Mouse (Mus musculus) testis, adult 2 months (tissue): ENCODE measurements around the gene Nudt19. TPM values are rescaled to one million over a fixed set of nuclear protein-coding genes. Genes with fewer than 3 reads are reported as not detected.
"Not testable (repeated sequence)": the region's sequence is repeated elsewhere in the genome, so short reads cannot be mapped to it uniquely, and the experiment has no call there.

ENCODE experiments used
- H3K27ac ChIP-seq: fragments of 200-500 bp; 2 replicates; pipeline ENCODE4 v1.5.1; 2012; ENCODE audit warnings: low read depth, low read length; ENCODE audit not compliant: control insufficient read depth, insufficient read depth
- H3K27me3 ChIP-seq: fragments of 200-500 bp; 2 replicates; pipeline ENCODE4 v1.6.1; 2012; ENCODE audit warnings: mild to moderate bottlenecking, low read length, moderate library complexity; ENCODE audit not compliant: control insufficient read depth, insufficient read depth
- H3K36me3 ChIP-seq: fragments of 200-500 bp; 2 replicates; pipeline ENCODE4 v1.6.1; 2012; ENCODE audit warnings: mild to moderate bottlenecking, low read length; ENCODE audit not compliant: control insufficient read depth, insufficient read depth
- H3K4me1 ChIP-seq: fragments of 200-500 bp; 2 replicates; pipeline ENCODE4 v1.6.1; 2012; ENCODE audit warnings: low read length; ENCODE audit not compliant: control insufficient read depth, insufficient read depth
- H3K4me3 ChIP-seq: fragments of 200-500 bp; 2 replicates; pipeline ENCODE4 v1.5.1; 2012; ENCODE audit warnings: low read depth, mild to moderate bottlenecking, low read length, moderate library complexity, mixed read lengths; ENCODE audit not compliant: control insufficient read depth
- CTCF ChIP-seq: fragments of 200-500 bp; IDR thresholded peaks from 2 replicates; pipeline ENCODE4 v1.5.1; 2012; ENCODE audit warnings: low read depth, mild to moderate bottlenecking, inconsistent platforms, low read length, moderate library complexity; ENCODE audit not compliant: control insufficient read depth, insufficient read depth, insufficient replicate concordance
- POLR2A ChIP-seq: fragments of 200-500 bp; IDR thresholded peaks from 2 replicates; pipeline ENCODE4 v1.6.1; 2012; ENCODE audit warnings: low read depth, mild to moderate bottlenecking, inconsistent platforms, low read length, moderate library complexity; ENCODE audit not compliant: control insufficient read depth
- polyA plus RNA-seq: library from polyadenylated mRNA; depleted of rRNA; stranded (reverse); fragments of >200 nt; gene quantifications from 2 replicates; pipeline ENCODE4 v1.2.3, GENCODE M21; 2012

Gene Nudt19
- polyA plus RNA-seq, 1 experiment = 5.7 TPM

GRCm38 (mm10) chr7:35554605-35555175 lies 1.4 kb downstream of the Nudt19 start:
- TF ChIP-seq CTCF = no peak
- TF ChIP-seq POLR2A = no peak
- Histone ChIP-seq H3K4me1 (peaks cover 11% of the 10 kb centered on the region), H3K4me3 (peak overlapping the region; percentile 95), H3K27me3 (no peaks in the 10 kb centered on the region), H3K27ac (peak overlapping the region; percentile 93), H3K36me3 (no peaks in the 10 kb centered on the region)

- Histone ChIP-seq H3K4me1 (peaks cover 11% of the 10 kb centered on the region), H3K27ac (0 out of 2 replicates have a peak overlapping the region, but pooled peaks have one; percentile 1), H3K4me3 (no peak overlapping the region), H3K27me3 (no peaks in the 10 kb centered on the region), H3K36me3 (no peaks in the 10 kb centered on the region)
- TF ChIP-seq POLR2A (no peak), CTCF (no peak)
Observed at GRCm38 (mm10) chr7:35553751-35554604, 2.1 kb downstream of the Nudt19 start.

- no peak overlapping the region for H3K4me3 ChIP-seq
- H3K36me3 ChIP-seq = no peaks in the 10 kb centered on the region
- TF ChIP-seq POLR2A (no peak), CTCF (peak; percentile 33; the same call in 1 of the 2 replicates)
- H3K27me3 ChIP-seq = no peaks in the 10 kb centered on the region
- no peaks in the 10 kb centered on the region for H3K4me1 ChIP-seq
- no peak overlapping the region for H3K27ac ChIP-seq
Observed at GRCm38 (mm10) chr7:35545881-35546280, 10.2 kb downstream of the Nudt19 start.

GRCm38 (mm10) chr7:35537562-35537961 lies 18.5 kb downstream of the Nudt19 start, which contains the start of gene Tdrd12:
Gene Tdrd12, minus strand, starts transcription at chr7:35537745.
- peak; percentile 97 for TF ChIP-seq POLR2A
- TF ChIP-seq CTCF = peak; percentile 99
- H3K27ac ChIP-seq = peak within 1 kb of the TSS; percentile 100
- peak within 1 kb of the TSS; percentile 98 for H3K4me3 ChIP-seq
- peaks cover 6% of the 10 kb centered on the region for H3K36me3 ChIP-seq
- H3K27me3 ChIP-seq = no peaks in the 10 kb centered on the region
- H3K4me1 ChIP-seq = 0 out of 2 replicates have a peak, but pooled peaks cover 2% of the 10 kb centered on the region

GRCm38 (mm10) chr7:35535750-35536512 lies 20.2 kb downstream of the Nudt19 start:
- peak overlapping the region; percentile 66 for H3K4me3 ChIP-seq
- no peaks in the 10 kb centered on the region for H3K27me3 ChIP-seq
- peaks cover 6% of the 10 kb centered on the region for H3K36me3 ChIP-seq
- 0 out of 2 replicates have a peak, but pooled peaks cover 2% of the 10 kb centered on the region for H3K4me1 ChIP-seq
- TF ChIP-seq POLR2A (no peak), CTCF (no peak)
- no peak overlapping the region for H3K27ac ChIP-seq

DNA sequence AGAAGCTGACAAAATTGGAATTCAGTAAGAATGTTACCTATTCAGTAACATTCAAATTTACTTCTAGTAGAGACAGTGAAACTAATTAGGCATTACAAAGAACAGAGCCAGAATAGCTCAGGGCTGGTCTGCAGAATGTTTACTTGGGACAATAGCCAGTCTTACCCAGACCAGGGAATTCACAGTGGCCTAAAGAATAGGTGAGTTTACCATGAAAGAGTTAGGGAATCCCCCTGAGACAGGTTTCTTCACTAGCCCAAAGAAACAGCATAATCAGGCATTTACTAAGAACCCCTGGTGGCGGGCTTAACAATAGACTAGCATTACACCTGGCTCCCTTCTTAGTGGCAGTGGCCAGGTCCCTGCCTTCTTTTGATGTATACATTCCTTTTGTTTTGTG lies 25.6 kb downstream of the Nudt19 start:
- not testable (repeated sequence) for H3K4me3 ChIP-seq, H3K4me1 ChIP-seq, H3K27ac ChIP-seq

DNA sequence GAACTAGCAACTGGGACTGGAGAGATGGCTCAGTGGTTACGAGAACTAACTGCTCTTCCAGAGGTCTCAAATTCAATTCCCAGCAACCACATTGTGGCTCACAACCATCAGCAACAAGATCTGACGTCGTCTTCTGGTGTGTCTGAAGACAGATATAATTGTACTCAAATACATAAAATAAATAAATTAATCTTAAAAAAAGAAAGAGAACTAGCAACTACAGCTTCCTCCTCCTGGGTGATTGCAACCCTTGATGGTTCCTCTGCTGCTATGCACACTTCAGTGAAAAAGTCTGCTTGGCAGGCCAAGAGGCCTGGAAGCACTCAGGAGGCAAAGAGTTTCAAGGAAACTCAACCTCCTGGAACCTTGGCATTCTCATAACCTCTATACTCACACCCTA lies 26.1 kb downstream of the Nudt19 start:
- Histone ChIP-seq H3K36me3 (peaks cover 2% of the 10 kb centered on the region; the same call in 1 of the 2 replicates), H3K27ac (no peak overlapping the region), H3K4me1 (no peaks in the 10 kb centered on the region), H3K4me3 (no peak overlapping the region), H3K27me3 (no peaks in the 10 kb centered on the region)
- TF ChIP-seq POLR2A (no peak), CTCF (no peak)

More for the DNA sequence above, 25.6 kb downstream of the Nudt19 start:
- H3K36me3 ChIP-seq, H3K27me3 ChIP-seq: not testable (repeated sequence)
